Mouse (Mus musculus) right cerebral cortex, postnatal 25 days (tissue): ENCODE results near the gene Scube2.

ENCODE experiments used
- DNase-seq: peaks from one replicate; pipeline ENCODE4 v3.0.0; 2022

Scube2 gene

DNA sequence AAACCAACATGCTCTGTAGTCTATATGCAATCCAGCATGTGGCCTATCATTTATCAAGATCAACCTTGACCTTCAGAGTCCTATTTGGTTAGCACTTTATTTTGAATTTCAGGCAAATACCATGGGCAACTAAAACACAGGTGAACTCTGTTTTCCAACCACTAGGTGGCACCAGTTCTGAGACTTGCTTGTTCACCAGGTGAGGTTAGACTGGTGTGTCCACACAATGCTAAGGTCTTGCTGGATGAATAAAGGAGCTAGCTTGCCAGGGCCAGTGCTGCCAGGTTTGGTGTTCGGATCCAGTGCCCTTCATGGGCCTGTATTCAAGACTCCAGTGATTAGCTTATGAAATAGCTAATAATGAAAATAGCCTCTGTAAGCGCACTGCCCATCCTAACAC lies 72.7 kb downstream of the Scube2 start:
- no peak for DNase-seq

DNA sequence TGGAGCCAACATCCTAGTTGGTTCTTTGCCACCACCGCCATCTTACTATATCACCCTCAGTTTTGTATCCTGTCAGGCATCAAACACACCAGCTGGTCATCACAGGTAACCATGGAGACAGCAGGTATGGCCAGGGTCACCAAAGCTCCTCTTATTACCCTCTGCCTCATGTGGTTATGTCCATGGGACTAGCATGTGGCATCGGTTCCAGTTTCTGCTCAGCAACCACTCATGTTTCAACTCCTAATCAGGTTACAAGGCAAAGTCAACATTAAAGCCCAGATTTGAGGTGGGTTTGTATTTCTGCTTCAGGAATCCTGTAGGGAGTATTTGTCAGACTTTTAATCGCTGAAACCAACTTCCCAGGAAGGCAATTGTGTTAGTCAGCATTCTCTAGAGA lies 74.7 kb downstream of the Scube2 start:
- no peak for DNase-seq

DNA sequence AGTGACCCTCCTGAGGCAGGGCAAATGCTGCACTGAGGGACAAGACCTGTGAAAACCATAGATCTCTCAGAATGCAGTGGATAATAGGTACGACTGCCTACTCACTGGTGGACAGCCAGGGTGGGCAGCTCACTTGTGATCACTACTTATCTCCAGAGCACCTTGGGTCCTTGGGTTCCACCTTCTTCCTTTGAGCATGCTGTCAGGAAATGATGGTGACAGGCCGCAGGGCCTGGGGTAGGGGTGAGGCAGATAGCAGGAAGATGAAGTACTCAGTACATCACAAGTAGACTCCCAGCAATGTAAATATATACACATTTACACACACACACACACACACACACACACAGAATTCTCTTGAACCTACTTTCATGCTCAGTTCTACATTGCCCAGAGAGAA lies 77.6 kb downstream of the Scube2 start:
- no peak for DNase-seq

DNA sequence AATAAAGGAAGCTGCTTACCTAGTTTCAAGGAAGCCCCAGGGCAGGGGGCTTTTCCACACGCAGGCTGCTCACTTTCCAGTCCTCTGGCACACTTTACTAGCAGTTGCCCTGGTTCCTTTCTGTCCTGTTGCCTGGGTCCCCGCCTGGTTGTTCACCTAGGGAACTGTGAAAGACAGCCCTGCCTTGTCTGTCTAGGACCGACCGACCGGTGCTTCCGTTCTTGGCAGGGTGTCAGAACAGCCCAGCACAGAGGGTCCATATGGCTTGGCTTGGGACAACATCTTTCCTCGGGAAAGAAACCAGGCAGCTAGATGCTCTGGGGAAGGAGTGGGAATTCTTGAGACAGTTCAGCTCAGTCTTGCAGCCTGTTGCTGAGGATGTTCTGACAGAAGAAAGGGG lies 82.2 kb downstream of the Scube2 start:
- DNase-seq: no peak

DNA sequence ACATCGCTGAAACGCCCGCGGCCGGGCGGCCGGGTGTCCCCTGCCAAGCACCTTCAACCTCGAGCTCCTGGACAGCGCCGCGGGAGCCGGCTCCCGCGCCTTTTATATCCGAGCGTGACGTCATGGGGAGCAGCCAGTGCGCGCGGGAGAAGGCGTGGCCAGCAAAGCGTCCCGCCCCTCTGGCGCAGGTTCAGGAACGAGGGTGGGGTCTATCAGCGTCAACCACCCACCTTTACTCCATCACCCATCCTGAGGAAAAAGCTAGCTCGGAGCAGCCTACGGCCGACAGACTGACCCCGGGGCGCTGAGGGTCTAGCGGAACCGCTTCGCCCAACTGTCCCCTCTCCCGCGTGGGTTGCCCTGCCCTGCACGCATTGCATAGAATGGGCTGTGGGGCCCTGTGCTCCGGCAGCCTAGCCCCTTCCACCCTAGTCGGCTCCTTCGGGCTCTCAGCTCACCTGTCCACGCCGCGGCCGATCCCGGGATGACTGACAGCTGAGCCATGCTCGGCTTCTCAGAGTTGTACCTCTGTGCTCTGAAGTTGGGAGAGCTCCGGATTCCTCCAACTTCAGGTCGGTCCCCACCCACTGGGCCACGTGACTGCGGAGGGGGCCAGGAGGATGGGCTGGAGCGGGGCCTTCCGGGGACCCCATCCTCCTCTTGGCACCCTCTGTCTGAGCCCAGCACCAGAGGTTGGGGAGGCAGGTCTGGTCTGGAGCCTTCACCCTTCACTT lies 83.8 kb downstream of the Scube2 start, which contains the start of gene Nrip3:
Gene Nrip3, minus strand, starts transcription at position 556 of the 734 bp plus-strand sequence.
- peak; percentile 74 for DNase-seq

DNA sequence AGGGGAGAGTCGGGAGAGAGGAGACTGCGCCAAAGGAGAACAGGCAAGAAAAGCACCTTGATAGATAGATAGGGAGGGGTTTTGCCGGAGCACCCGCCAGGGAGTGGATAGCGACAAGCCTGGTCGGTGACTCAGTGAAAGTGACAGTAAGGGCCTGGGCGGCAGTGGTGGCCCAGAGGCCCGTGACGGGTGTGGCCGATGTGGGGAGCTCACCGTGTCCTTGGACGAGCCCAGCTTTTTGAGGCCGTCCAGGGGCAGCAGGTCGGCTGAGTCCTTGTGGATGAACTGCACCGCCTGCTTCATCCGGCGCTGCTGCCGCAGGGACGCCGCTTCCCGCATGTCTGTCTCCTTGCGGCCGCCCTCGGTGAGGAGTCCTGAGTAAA lies 84.4 kb downstream of the Scube2 start:
- peak; percentile 35 for DNase-seq

DNA sequence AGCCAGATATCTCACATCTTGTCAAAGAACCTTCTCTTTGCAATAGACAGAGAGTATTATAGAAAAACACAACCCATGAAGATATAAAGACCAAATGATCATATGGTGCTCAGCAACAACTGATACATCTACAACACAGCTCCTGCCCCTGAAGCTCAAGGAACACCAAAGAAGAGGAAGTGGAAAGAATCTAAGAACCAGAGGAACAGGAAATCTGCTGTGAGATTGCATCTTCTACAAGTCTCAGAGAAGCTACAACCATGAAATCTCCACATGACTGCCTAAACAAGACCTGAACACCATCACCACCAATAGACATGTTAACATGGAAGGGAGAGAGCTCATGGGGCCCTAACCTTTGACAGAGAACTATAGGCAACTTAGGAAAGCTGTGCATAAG lies 93.2 kb downstream of the Scube2 start:
- DNase-seq: no peak

DNA sequence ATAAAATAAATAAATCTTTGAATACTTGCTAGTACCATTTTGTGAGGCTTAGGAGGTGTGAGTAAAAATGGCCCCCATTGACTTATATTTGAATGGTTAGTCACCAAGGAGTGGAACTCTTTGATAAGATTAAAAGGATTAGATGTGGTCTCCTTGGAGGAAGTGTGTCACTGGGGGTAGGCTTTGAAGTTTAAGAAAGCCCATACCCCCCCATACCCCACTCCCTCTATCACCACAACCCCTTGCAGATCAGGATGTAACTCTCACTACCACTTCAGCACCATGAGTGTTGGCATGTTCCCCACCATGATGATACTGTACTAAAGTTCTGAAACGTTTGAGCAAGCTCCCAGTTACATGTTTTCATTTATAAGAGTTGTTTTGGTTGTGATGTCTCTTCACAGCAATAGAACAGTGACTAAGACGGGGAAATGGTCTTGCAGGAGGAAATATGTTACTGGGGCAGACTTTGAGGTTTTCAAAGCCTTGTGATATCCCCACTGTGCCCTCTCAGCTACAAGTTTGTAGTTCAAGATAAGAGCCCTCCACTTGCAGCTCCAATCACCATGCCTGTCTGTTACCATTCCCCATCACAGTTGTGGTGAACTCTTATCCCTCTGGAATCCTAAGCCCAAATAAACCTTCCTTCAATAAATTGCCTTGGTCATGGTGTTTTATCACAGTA lies 96.6 kb downstream of the Scube2 start:
- DNase-seq: no peak

DNA sequence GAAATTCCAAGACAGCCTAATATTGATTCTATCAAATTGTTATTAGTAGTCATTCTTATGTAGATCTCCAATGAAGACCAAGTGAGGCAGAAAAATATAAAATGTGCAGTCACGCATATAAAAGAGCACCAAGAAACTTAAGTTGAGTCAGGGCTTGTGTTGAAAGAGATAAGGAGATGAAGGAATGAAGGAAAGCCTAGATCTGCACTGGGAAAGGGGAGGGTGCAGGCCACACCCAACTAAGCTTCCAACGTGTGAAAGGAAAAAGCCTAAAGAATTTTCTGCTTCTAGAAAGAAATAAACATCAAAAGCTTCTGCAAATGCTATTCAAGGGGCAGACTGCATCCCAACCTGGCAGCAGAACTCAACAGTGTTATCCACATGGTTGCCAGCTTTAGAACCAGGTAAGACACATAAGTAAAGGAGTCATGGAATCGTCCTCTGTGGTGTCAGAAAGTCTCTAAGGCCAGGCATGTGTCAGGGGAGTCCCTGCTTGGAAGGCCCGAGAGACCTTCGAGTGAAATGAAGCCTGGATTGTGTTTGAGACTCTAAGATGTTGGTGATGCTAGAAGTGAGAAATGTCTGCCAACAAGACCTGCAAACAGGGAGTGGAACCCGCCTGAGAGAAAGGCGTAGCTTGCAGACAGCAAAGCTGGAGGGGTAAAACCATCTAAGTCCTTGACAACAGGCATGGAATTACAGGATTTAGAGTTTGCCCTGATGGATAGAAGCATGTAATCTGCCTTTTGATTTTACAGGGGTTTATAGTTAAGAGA lies 97.7 kb downstream of the Scube2 start:
- DNase-seq: no peak

DNA sequence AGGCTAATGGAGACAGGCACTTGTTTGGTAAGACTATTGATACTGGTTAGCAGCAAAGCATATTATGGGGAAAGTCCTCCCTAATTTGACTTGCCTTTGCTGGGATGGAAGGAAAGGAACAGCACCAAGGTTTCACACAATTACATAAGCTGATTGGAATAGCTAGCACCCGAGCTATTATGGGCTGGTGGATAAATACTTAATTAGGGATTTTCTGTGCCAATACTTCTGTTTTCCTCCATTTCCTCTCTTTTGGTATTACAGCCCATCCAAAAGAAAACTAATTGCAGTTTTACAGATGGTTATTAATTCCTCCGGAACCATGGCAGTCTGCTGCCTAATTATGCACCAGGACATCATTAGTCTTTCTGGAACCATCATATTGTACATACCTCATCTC lies 101.5 kb downstream of the Scube2 start:
- DNase-seq: no peak

DNA sequence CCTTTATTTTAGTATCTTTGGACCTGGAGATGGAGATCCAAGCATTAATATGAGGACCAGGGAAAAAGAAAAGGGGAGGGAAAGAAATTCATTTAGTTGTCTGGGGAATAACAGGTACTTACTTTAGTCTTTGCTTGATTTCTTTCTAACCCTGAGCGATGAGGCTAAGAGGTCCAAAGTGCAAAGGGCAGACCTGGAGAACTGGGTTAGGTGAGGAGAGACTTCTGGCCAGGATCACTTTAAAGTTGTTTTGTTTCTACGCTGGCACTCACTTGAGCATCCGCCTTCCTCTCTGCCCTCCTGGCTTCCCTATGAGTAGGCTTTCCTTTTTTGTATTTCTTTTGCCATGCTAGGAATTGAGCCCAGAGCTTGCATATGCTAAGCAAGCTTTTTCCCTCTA lies 109.2 kb downstream of the Scube2 start:
- no peak for DNase-seq

DNA sequence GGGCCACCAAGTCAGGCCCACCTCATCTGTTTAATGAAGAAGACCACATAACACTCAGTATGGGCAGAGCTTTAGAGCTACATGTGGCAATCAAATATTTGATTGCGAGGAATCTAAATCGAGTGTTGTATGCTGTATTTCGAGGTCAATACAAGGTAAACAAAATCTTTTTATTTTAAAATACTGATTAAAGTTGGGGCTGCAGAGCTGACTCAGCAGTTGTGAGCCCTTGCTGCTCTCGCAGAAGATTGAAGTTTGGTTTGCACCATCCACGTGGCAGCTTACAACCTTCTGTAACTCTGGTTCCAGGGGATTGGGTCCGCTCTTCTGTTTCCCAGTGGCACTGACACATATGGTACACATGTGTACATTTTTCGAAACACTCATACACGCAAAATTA lies 111.4 kb downstream of the Scube2 start:
- no peak for DNase-seq

DNA sequence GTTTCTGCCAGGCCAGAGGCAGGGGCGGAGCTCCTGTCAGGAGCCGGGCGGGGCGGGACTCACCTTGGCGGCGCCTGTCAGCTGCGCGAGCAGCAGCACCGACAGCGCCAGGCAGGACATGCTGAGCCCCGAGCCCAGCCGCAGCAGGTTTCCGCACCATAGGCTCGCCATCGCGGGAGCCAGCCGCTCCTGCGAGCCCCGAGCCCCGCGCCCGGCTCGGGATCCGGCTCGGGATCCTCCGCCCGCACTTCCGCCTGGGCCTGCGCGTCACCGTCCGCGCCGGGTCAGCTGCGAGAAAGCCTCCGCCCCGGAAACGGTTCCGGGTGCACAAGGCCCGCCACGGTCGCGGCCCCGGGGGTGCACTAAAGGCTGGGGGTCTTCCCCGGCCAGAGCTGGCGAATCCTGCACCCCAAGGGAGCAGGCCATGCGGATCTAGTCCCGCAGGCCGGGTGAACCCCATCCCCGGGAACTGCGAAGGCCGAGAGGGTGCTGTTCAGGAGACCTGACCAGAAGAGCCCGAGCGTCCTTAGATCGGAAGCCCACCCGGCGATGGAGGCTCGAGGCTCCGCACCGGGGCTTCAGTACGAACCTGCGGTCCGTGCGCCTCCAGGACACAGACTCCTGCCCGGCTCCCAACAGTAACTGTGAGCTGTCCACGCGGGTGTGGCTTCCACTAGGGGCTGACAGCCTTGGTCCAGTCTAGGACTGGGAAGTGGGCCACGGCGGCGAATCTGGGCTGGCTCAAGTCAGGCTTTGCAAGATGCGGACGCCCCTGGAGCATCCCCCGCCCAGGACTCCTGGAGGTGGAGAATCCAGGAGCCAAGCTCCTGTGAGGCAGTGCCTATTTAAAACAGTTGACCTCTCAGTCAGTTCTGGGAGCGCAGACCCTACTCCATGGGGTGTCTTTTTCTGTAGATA lies 113.2 kb downstream of the Scube2 start, which contains the start of gene Tmem9b:
Gene Tmem9b, minus strand, starts transcription at position 868 of the 918 bp plus-strand sequence.
- DNase-seq: peak; percentile 88

DNA sequence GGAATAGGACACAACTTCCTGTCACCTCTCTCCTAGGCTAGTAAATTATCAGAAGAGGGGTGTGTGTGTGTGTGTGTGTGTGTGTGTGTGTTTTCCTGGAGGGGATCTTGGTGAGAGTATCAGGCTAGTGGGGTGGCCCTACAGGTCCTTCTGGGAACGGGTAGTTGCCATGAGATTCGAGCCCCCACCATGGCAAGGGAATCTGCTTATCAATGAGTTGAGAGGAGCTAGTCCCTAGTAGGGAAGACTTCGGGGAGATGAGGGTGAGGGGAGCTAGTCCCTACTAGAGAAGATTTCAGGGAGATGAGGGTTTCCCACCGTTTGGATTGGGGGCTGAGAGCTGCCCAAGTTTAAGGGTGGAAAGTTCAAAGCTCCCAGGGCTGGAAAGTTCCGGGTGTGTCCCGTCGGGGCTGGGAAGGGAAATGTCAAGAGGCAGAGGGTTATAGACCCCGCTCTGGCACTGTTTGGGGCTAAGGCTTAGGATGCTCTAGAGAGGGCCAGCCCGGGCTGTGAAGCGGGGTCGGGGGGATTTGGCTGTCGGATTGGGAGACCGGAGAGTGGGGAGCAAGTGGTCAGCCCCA lies 114.0 kb downstream of the Scube2 start:
- DNase-seq: no peak
